Mouse (Mus musculus) erythroblast, embryonic 14.5 days (primary cell): ENCODE measurements at regions not wholly inside any gene's neighbourhood (a gene's known extent, or its start where the extent isn't known, plus 50 kb on each side); places are given as distances from the start of the nearest gene placed in this dataset.

Source experiments
- GATA1 ChIP-seq: IDR thresholded peaks from 2 replicates; pipeline ENCODE4 v1.6.1; 2012; ENCODE audit warnings: low read length, inconsistent platforms, mixed read lengths
- TAL1 ChIP-seq: IDR thresholded peaks from 3 replicates; pipeline ENCODE4 v1.6.1; 2012; ENCODE audit warnings: low read length, inconsistent platforms, mixed read lengths

DNA sequence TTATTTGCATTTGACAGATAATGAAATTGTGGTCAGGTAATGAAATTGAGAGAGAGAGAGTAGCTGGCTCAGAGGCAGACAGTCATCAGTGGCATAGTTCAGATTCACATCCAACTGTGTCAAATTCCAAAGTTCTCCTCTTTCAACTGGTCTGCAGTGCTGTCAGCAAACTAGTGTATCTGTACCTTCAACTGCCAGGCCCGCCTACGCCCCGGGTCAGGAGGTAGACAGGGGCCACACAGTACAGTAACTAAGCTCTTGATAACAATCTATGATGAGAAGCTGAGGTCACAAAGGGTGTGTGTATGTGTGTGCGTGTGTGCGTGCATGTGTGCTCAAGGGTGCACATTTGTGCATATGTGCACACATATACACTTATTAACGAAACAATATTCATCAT is 236.1 kb upstream of the Klf4 start:
- TF ChIP-seq TAL1 (no peak), GATA1 (no peak)
